Mouse (Mus musculus) forebrain, postnatal 0 days (tissue): ENCODE measurements around the gene Nr0b1. TPM values are rescaled to one million over a fixed set of nuclear protein-coding genes. Genes with fewer than 3 reads are reported as not detected.

Experiments
- ATAC-seq: fragments of 200-750 bp; cut with Nextera tagmentation; 2 replicates; pipeline ENCODE4 v1.8.0; 2017; ENCODE audit warnings: mild to moderate bottlenecking, moderate library complexity
- DNase-seq: peaks from one replicate; pipeline ENCODE4 v3.0.0-alpha.2; 2015
- H3K27ac ChIP-seq: fragments of 300-500 bp; sonication (generic); 2 replicates; pipeline ENCODE4 v1.5.1; 2014; ENCODE audit warnings: low read depth, mild to moderate bottlenecking, antibody characterized with exemption, low read length, moderate library complexity, mixed read lengths
- H3K27me3 ChIP-seq: fragments of 300-500 bp; sonication (generic); 2 replicates; pipeline ENCODE4 v1.6.1; 2014; ENCODE audit warnings: mild to moderate bottlenecking, low read length, mixed read lengths; ENCODE audit not compliant: insufficient read depth
- H3K36me3 ChIP-seq: fragments of 300-500 bp; sonication (generic); 2 replicates; pipeline ENCODE4 v1.6.1; 2014; ENCODE audit warnings: mild to moderate bottlenecking, moderate library complexity; ENCODE audit not compliant: insufficient read depth
- H3K4me1 ChIP-seq: fragments of 300-500 bp; sonication (generic); 2 replicates; pipeline ENCODE4 v1.6.1; 2014; ENCODE audit warnings: antibody characterized with exemption; ENCODE audit not compliant: insufficient read depth
- H3K4me2 ChIP-seq: fragments of 300-500 bp; sonication (generic); 2 replicates; pipeline ENCODE4 v1.6.1; 2014; ENCODE audit warnings: low read depth, mild to moderate bottlenecking, moderate library complexity
- H3K4me3 ChIP-seq: fragments of 300-500 bp; sonication (generic); 2 replicates; pipeline ENCODE4 v1.5.1; 2014; ENCODE audit warnings: low read depth, low read length, mixed read lengths
- H3K9ac ChIP-seq: fragments of 300-500 bp; sonication (generic); 2 replicates; pipeline ENCODE4 v1.6.1; 2014; ENCODE audit warnings: mild to moderate bottlenecking
- H3K9me3 ChIP-seq: fragments of 300-500 bp; sonication (generic); 2 replicates; pipeline ENCODE4 v1.6.1; 2016; ENCODE audit warnings: low read length
- CTCF ChIP-seq: sonication (generic); IDR thresholded peaks from 2 replicates; pipeline ENCODE4 v1.5.1; 2016; ENCODE audit warnings: antibody characterized with exemption, control low read depth, low read depth
- WGBS: fragments of 180-500 bp; shearing (Covaris S2); extraction: QIAGEN DNeasy Blood & Tissue Kit; methylation state at CpG from one replicate; pipeline ENCODE4 v1.1.7; 2014; 5-methylcytosine and 5-hydroxymethylcytosine counted together
- polyA plus RNA-seq: library from polyadenylated mRNA; unstranded; fragments of >200 nt; fragmentation: Nextera tagmentation; extraction: Ambion mirVana; gene quantifications from 2 replicates; pipeline ENCODE4 v1.2.1, GENCODE M21; 2015
- total RNA-seq: library from RNA; depleted of rRNA; stranded (reverse); fragments of >200 nt; gene quantifications from 2 replicates; pipeline ENCODE4 v1.2.3, GENCODE M21; 2014; rRNA removed

Gene Nr0b1
- total RNA-seq (1.2 TPM in 2 replicates), polyA plus RNA-seq (0.50 and 0.65 TPM in 2 replicates)

DNA sequence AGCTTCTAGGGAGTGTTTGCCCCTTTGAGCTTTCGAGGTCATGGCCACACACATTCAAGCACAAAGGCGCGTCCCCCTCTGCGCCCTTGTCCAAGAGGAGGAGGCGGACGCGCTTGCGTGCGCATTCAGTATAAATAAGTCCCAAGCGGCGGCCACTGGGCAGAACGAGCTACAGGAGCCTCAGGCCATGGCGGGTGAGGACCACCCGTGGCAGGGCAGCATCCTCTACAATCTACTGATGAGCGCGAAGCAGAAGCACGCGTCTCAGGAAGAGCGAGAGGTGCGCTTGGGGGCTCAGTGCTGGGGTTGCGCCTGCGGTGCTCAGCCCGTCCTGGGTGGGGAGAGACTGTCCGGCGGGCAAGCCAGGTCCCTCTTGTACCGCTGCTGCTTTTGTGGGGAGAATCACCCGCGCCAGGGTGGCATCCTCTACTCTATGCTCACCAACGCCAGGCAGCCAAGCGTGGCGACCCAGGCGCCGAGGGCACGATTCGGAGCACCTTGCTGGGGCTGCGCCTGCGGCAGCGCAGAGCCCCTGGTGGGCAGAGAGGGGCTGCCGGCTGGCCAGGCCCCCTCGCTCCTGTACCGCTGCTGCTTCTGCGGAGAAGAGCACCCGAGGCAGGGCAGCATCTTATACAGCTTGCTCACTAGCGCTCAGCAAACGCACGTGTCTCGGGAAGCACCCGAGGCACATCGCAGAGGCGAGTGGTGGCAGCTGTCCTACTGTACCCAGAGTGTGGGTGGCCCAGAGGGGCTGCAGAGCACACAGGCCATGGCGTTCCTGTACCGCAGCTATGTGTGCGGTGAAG is at the start of gene Nr0b1:
TSS of gene Nr0b1 (plus strand) at position 151 of the 806 bp plus-strand sequence.
- Histone ChIP-seq H3K27ac (no peak within 1 kb of the TSS), H3K36me3 (no peaks in the 10 kb centered on the region), H3K4me3 (peak within 1 kb of the TSS; percentile 40), H3K4me2 (peak within 1 kb of the TSS; percentile 74), H3K9me3 (no peaks in the 10 kb centered on the region), H3K27me3 (no peaks in the 10 kb centered on the region), H3K4me1 (no peaks in the 10 kb centered on the region), H3K9ac (0 out of 2 replicates have a peak within 1 kb of the TSS, but pooled peaks have one; percentile 33)
- WGBS, result 29% methylated on average over 53 of the region's 53 CpGs
- TF ChIP-seq CTCF, result no peak
- peak; percentile 26 for DNase-seq
- ATAC-seq, result peak; percentile 88

GRCm38 (mm10) chrX:86187250-86187649 is 4.3 kb upstream of the Nr0b1 start:
- Histone ChIP-seq H3K4me2 (no peak overlapping the region), H3K4me1 (no peaks in the 10 kb centered on the region), H3K36me3 (no peaks in the 10 kb centered on the region), H3K27ac (no peak overlapping the region), H3K9me3 (no peaks in the 10 kb centered on the region), H3K27me3 (no peaks in the 10 kb centered on the region), H3K9ac (no peak overlapping the region), H3K4me3 (no peak overlapping the region)
- ATAC-seq, result no peak
- 85% methylated on average over 2 of the region's 2 CpGs for WGBS
- no peak for DNase-seq
- no peak for TF ChIP-seq CTCF

DNA sequence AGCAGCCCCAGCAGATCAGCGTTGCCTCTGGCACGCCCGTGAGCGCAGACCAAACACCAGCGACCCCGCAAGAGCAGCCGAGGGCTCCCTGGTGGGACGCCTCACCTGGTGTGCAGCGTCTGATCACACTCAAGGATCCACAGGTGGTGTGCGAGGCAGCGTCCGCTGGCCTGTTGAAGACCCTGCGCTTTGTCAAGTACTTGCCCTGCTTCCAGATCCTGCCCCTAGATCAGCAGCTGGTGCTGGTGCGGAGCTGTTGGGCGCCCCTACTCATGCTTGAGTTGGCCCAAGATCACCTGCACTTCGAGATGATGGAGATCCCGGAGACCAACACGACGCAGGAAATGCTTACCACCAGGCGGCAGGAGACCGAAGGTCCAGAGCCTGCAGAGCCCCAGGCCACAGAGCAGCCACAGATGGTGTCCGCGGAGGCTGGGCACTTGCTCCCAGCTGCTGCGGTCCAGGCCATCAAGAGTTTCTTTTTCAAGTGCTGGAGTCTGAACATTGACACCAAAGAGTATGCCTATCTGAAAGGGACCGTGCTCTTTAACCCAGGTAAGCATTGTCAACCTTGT is 943 bp downstream of the Nr0b1 start:
- Histone ChIP-seq H3K27me3 (no peaks in the 10 kb centered on the region; the same call in 1 of the 2 replicates), H3K9me3 (no peaks in the 10 kb centered on the region), H3K4me2 (peak overlapping the region; percentile 74), H3K36me3 (no peaks in the 10 kb centered on the region), H3K4me3 (peak overlapping the region; percentile 40), H3K4me1 (no peaks in the 10 kb centered on the region), H3K27ac (no peak overlapping the region), H3K9ac (0 out of 2 replicates have a peak overlapping the region, but pooled peaks have one; percentile 33)
- WGBS, result 38% methylated on average over 25 of the region's 25 CpGs
- 0 out of 2 replicates have a peak, but pooled peaks have one; percentile 14 for TF ChIP-seq CTCF
- DNase-seq, result no peak
- 0 out of 2 replicates have a peak, but pooled peaks have one; percentile 6 for ATAC-seq

DNA sequence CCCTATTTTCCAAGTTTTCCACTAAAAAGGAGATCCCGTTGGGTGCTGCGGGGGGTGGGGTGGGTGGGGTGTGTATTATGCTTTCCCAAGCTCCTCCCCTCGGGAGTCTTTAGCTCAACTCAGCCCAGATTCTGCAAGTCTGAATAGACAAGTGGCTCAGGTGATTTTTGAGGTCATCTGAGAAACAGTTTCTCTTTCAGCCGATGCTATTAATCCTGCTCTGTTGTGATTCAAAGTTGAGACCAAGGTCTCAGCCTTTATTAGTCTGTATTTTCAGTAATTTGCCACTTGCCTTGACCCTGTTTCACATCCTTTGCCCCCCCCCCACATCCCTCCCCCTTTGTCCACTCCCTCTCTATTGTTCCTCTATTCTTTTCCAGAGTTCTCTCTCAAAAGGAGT is 1.8 kb downstream of the Nr0b1 start:
- no peak overlapping the region for H3K9ac ChIP-seq
- H3K27ac ChIP-seq, result no peak overlapping the region
- no peaks in the 10 kb centered on the region for H3K4me1 ChIP-seq
- no peaks in the 10 kb centered on the region for H3K9me3 ChIP-seq
- ATAC-seq (no peak), DNase-seq (no peak)
- H3K27me3 ChIP-seq, result no peaks in the 10 kb centered on the region; the same call in 1 of the 2 replicates
- no peak overlapping the region for H3K4me2 ChIP-seq
- WGBS, result 39% methylated on average over 4 of the region's 4 CpGs
- no peak for TF ChIP-seq CTCF
- H3K4me3 ChIP-seq, result no peak overlapping the region
- no peaks in the 10 kb centered on the region for H3K36me3 ChIP-seq

GRCm38 (mm10) chrX:86237246-86237645 is 45.7 kb downstream of the Nr0b1 start:
- Histone ChIP-seq H3K4me2 (no peak overlapping the region), H3K27ac (no peak overlapping the region), H3K4me3 (no peak overlapping the region), H3K9ac (no peak overlapping the region), H3K9me3 (no peaks in the 10 kb centered on the region), H3K27me3 (no peaks in the 10 kb centered on the region), H3K36me3 (no peaks in the 10 kb centered on the region), H3K4me1 (no peaks in the 10 kb centered on the region)
- no peak for ATAC-seq
- WGBS, result no CpG with 5 or more reads among the region's 1 CpGs
- TF ChIP-seq CTCF, result no peak
- DNase-seq, result no peak

Other genes with a start within 250 kb of the Nr0b1 start
- gene Samt3, start 147.6 kb upstream of the Nr0b1 start, total RNA-seq, result not detected in 2 replicates
- gene Samt3, start 147.6 kb upstream of the Nr0b1 start, polyA plus RNA-seq, result not detected in 2 replicates
- not detected in 2 replicates for gene Mageb4, start 113.3 kb downstream of the Nr0b1 start, total RNA-seq
- gene Mageb4, start 113.3 kb downstream of the Nr0b1 start, polyA plus RNA-seq, result not detected in 2 replicates